Mouse (Mus musculus) hindbrain, embryonic 11.5 days (tissue): Measurements from ENCODE around the gene Gm20388. TPM values are rescaled to one million over a fixed set of nuclear protein-coding genes. Genes with fewer than 3 reads are reported as not detected.

Experiments
- ATAC-seq: fragments of 200-750 bp; cut with Nextera tagmentation; 2 replicates; pipeline ENCODE4 v1.8.0; 2017; ENCODE audit warnings: mild to moderate bottlenecking, moderate TSS enrichment, moderate library complexity; ENCODE audit not compliant: low FRiP score
- DNase-seq: peaks from one replicate; pipeline ENCODE4 v3.0.0-alpha.2; 2015; ENCODE audit warnings: low spot score
- H3K27ac ChIP-seq: fragments of 300-500 bp; sonication (generic); 2 replicates; pipeline ENCODE4 v1.5.1; 2014; ENCODE audit warnings: mild to moderate bottlenecking, low read depth, low read length
- H3K27me3 ChIP-seq: fragments of 300-500 bp; sonication (generic); 2 replicates; pipeline ENCODE4 v1.6.1; 2014; ENCODE audit warnings: mild to moderate bottlenecking, low read length, moderate library complexity, mixed read lengths; ENCODE audit not compliant: control insufficient read depth, insufficient read depth
- H3K36me3 ChIP-seq: fragments of 300-500 bp; sonication (generic); 2 replicates; pipeline ENCODE4 v1.6.1; 2014; ENCODE audit warnings: mild to moderate bottlenecking, low read length, moderate library complexity, mixed read lengths; ENCODE audit not compliant: control insufficient read depth, insufficient read depth
- H3K4me1 ChIP-seq: fragments of 300-500 bp; sonication (generic); replicated peaks from 2 replicates; pipeline ENCODE4 v1.6.1; 2014; ENCODE audit warnings: low read length, mixed read lengths; ENCODE audit not compliant: control insufficient read depth, insufficient read depth
- H3K4me2 ChIP-seq: fragments of 300-500 bp; sonication (generic); replicated peaks from 2 replicates; pipeline ENCODE4 v1.6.1; 2014; ENCODE audit warnings: mild to moderate bottlenecking, low read depth, low read length
- H3K4me3 ChIP-seq: fragments of 300-500 bp; sonication (generic); 2 replicates; pipeline ENCODE4 v1.5.1; 2014; ENCODE audit warnings: low read depth, low read length
- H3K9ac ChIP-seq: fragments of 300-500 bp; sonication (generic); 2 replicates; pipeline ENCODE4 v1.6.1; 2014; ENCODE audit warnings: low read depth, low read length
- H3K9me3 ChIP-seq: fragments of 300-500 bp; sonication (generic); 2 replicates; pipeline ENCODE4 v1.6.1; 2016; ENCODE audit warnings: low read length; ENCODE audit not compliant: control insufficient read depth
- WGBS: fragments of 180-500 bp; shearing (Covaris S2); extraction: QIAGEN DNeasy Blood & Tissue Kit; methylation state at CpG from one replicate; pipeline ENCODE4 v1.1.7; 2014; 5-methylcytosine and 5-hydroxymethylcytosine counted together
- polyA plus RNA-seq: library from polyadenylated mRNA; unstranded; fragments of >200 nt; fragmentation: Nextera tagmentation; extraction: Ambion mirVana; gene quantifications from 2 replicates; pipeline ENCODE4 v1.2.1, GENCODE M21; 2014

Gm20388 gene
- polyA plus RNA-seq, 1 experiment from 2014 or later = 11.8 TPM

GRCm38 (mm10) chr8:121598190-121598589 is 1687.5 kb downstream of the Gm20388 start:
- Histone ChIP-seq H3K4me1 (no peaks in the 10 kb centered on the region), H3K9ac (no peak overlapping the region), H3K36me3 (peaks cover 10% of the 10 kb centered on the region; the same call in 1 of the 2 replicates), H3K4me2 (no peak overlapping the region), H3K4me3 (no peak overlapping the region), H3K9me3 (no peaks in the 10 kb centered on the region), H3K27me3 (no peaks in the 10 kb centered on the region), H3K27ac (no peak overlapping the region)
- WGBS = 93% methylated on average over 7 of the region's 7 CpGs
- DNase-seq (no peak), ATAC-seq (no peak)

GRCm38 (mm10) chr8:121598892-121599291 is 1688.3 kb downstream of the Gm20388 start:
- Histone ChIP-seq H3K4me3 (no peak overlapping the region), H3K27me3 (no peaks in the 10 kb centered on the region), H3K36me3 (peaks cover 10% of the 10 kb centered on the region; the same call in 1 of the 2 replicates), H3K4me2 (no peak overlapping the region), H3K27ac (no peak overlapping the region), H3K9me3 (no peaks in the 10 kb centered on the region), H3K9ac (no peak overlapping the region), H3K4me1 (no peaks in the 10 kb centered on the region)
- WGBS = 36% methylated on average over 7 of the region's 7 CpGs
- ATAC-seq = peak; percentile 74; the same call in 1 of the 2 replicates
- DNase-seq = peak; percentile 85

GRCm38 (mm10) chr8:121599842-121600241 is 1689.2 kb downstream of the Gm20388 start:
- no peak overlapping the region for H3K4me2 ChIP-seq
- DNase-seq = no peak
- H3K9ac ChIP-seq = no peak overlapping the region
- no peaks in the 10 kb centered on the region for H3K27me3 ChIP-seq
- WGBS = 92% methylated on average over 14 of the region's 14 CpGs
- H3K4me3 ChIP-seq = no peak overlapping the region
- H3K4me1 ChIP-seq = no peaks in the 10 kb centered on the region
- H3K36me3 ChIP-seq = peaks cover 13% of the 10 kb centered on the region
- H3K9me3 ChIP-seq = no peaks in the 10 kb centered on the region
- no peak for ATAC-seq
- no peak overlapping the region for H3K27ac ChIP-seq

GRCm38 (mm10) chr8:121602411-121602810 is 1691.8 kb downstream of the Gm20388 start:
- Histone ChIP-seq H3K9ac (no peak overlapping the region), H3K27me3 (no peaks in the 10 kb centered on the region), H3K4me2 (no peak overlapping the region), H3K4me3 (no peak overlapping the region), H3K9me3 (no peaks in the 10 kb centered on the region), H3K36me3 (peaks cover 17% of the 10 kb centered on the region), H3K4me1 (no peaks in the 10 kb centered on the region), H3K27ac (no peak overlapping the region)
- 91% methylated on average over 12 of the region's 12 CpGs for WGBS
- DNase-seq (no peak), ATAC-seq (no peak; the same call in 1 of the 2 replicates)

- Histone ChIP-seq H3K27me3 (no peaks in the 10 kb centered on the region), H3K9ac (no peak overlapping the region), H3K36me3 (peaks cover 16% of the 10 kb centered on the region), H3K9me3 (no peaks in the 10 kb centered on the region), H3K27ac (no peak overlapping the region), H3K4me2 (no peak overlapping the region), H3K4me3 (no peak overlapping the region), H3K4me1 (no peaks in the 10 kb centered on the region)
- ATAC-seq = no peak; the same call in 1 of the 2 replicates
- 23% methylated on average over 3 of the region's 3 CpGs for WGBS
- DNase-seq = peak; percentile 78
Observed at GRCm38 (mm10) chr8:121602860-121603259, 1692.2 kb downstream of the Gm20388 start.

DNA sequence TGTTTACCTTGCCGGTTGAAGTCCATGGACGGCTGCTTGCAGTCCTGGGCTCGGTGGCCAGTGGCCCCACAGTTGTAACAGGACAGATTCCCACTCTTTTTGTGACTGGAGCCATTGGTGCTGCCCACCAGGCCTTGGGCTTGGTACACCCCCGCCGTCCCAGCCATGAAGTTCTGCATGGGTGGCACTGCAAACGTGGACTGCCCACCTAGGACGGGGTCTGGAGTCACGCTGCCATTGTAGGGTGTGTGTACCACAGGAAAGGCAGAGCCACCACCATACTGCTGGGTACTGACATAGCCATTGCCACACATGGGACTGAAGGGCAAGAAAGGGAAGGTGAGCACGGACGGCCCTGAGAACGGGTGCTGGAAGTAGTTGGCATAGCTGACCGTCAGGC is 1693.2 kb downstream of the Gm20388 start:
- no peak for ATAC-seq
- no peaks in the 10 kb centered on the region for H3K4me1 ChIP-seq
- 94% methylated on average over 12 of the region's 12 CpGs for WGBS
- H3K36me3 ChIP-seq = peaks cover 18% of the 10 kb centered on the region
- no peak overlapping the region for H3K4me2 ChIP-seq
- no peak overlapping the region for H3K4me3 ChIP-seq
- H3K27me3 ChIP-seq = no peaks in the 10 kb centered on the region
- no peak overlapping the region for H3K9ac ChIP-seq
- no peaks in the 10 kb centered on the region for H3K9me3 ChIP-seq
- DNase-seq = no peak
- no peak overlapping the region for H3K27ac ChIP-seq

GRCm38 (mm10) chr8:121607661-121608060 is 1697.0 kb downstream of the Gm20388 start:
- H3K27ac ChIP-seq = no peak overlapping the region
- no peak overlapping the region for H3K4me2 ChIP-seq
- no peaks in the 10 kb centered on the region for H3K9me3 ChIP-seq
- H3K36me3 ChIP-seq = peaks cover 14% of the 10 kb centered on the region
- no peak overlapping the region for H3K9ac ChIP-seq
- DNase-seq (peak; percentile 25), ATAC-seq (no peak)
- H3K4me1 ChIP-seq = no peaks in the 10 kb centered on the region
- H3K27me3 ChIP-seq = no peaks in the 10 kb centered on the region
- 93% methylated on average over 5 of the region's 5 CpGs for WGBS
- no peak overlapping the region for H3K4me3 ChIP-seq

- Histone ChIP-seq H3K4me2 (no peak overlapping the region), H3K9ac (no peak overlapping the region), H3K4me3 (no peak overlapping the region), H3K9me3 (no peaks in the 10 kb centered on the region), H3K27ac (no peak overlapping the region), H3K4me1 (no peaks in the 10 kb centered on the region), H3K27me3 (no peaks in the 10 kb centered on the region), H3K36me3 (peaks cover 14% of the 10 kb centered on the region)
- ATAC-seq = no peak
- no peak for DNase-seq
- 92% methylated on average over 15 of the region's 15 CpGs for WGBS
Observed at GRCm38 (mm10) chr8:121609251-121609650, 1698.6 kb downstream of the Gm20388 start.

DNA sequence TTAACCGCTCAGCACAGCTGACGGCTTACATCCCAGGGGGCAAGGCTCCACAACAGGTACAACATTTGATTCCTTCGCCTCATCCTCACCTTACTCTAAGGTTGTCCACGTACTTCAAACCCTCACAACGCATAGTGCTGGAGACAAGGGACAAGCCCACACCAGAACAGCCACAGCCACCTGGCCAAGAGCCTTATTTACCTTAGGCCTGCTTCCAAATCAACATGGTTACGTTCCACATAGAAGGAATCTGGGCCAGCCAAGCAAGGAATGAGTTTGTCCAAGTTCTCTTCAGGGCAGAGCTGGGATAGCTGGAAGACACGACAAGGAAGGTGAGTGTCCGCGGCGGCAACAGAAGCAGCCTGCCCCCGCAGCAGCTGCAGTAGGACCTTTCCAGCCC is 1699.3 kb downstream of the Gm20388 start:
- no peak overlapping the region for H3K9ac ChIP-seq
- H3K9me3 ChIP-seq = no peaks in the 10 kb centered on the region
- ATAC-seq (no peak), DNase-seq (no peak)
- H3K27me3 ChIP-seq = no peaks in the 10 kb centered on the region
- no peaks in the 10 kb centered on the region for H3K4me1 ChIP-seq
- 90% methylated on average over 11 of the region's 11 CpGs for WGBS
- no peak overlapping the region for H3K4me3 ChIP-seq
- H3K4me2 ChIP-seq = no peak overlapping the region
- no peak overlapping the region for H3K27ac ChIP-seq
- peaks cover 11% of the 10 kb centered on the region for H3K36me3 ChIP-seq
